Mouse (Mus musculus) intestine, postnatal 0 days (tissue): Measurements from ENCODE around the gene Gm21258. TPM values are rescaled to one million over a fixed set of nuclear protein-coding genes. Genes with fewer than 3 reads are reported as not detected.
"Not testable (repeated sequence)": the region's sequence is repeated elsewhere in the genome, so short reads cannot be mapped to it uniquely, and the experiment has no call there.

Experiments
- ATAC-seq: fragments of 200-750 bp; cut with Nextera tagmentation; 2 replicates; pipeline ENCODE4 v1.8.0; 2017; ENCODE audit warnings: mild to moderate bottlenecking, moderate TSS enrichment, moderate library complexity
- H3K27ac ChIP-seq: fragments of 300-500 bp; sonication (generic); 2 replicates; pipeline ENCODE4 v1.5.1; 2014; ENCODE audit warnings: mild to moderate bottlenecking, low read depth, low read length, moderate library complexity
- H3K27me3 ChIP-seq: fragments of 300-500 bp; sonication (generic); replicated peaks from 2 replicates; pipeline ENCODE4 v1.6.1; 2014; ENCODE audit warnings: low read length, mixed read lengths; ENCODE audit not compliant: control insufficient read depth, insufficient read depth
- H3K36me3 ChIP-seq: fragments of 300-500 bp; sonication (generic); 2 replicates; pipeline ENCODE4 v1.6.1; 2014; ENCODE audit warnings: mild to moderate bottlenecking, moderate library complexity; ENCODE audit not compliant: control insufficient read depth, insufficient read depth
- H3K4me1 ChIP-seq: fragments of 300-500 bp; sonication (generic); replicated peaks from 2 replicates; pipeline ENCODE4 v1.6.1; 2014; ENCODE audit warnings: antibody characterized with exemption, low read length, mixed read lengths; ENCODE audit not compliant: control insufficient read depth, insufficient read depth
- H3K4me2 ChIP-seq: fragments of 300-500 bp; sonication (generic); replicated peaks from 2 replicates; pipeline ENCODE4 v1.6.1; 2014; ENCODE audit warnings: low read depth, mild to moderate bottlenecking, moderate library complexity
- H3K4me3 ChIP-seq: fragments of 300-500 bp; sonication (generic); 2 replicates; pipeline ENCODE4 v1.5.1; 2014; ENCODE audit warnings: low read depth, low read length
- H3K9ac ChIP-seq: fragments of 300-500 bp; sonication (generic); 2 replicates; pipeline ENCODE4 v1.6.1; 2014; ENCODE audit warnings: mild to moderate bottlenecking, low read depth, low read length
- H3K9me3 ChIP-seq: fragments of 300-500 bp; sonication (generic); 2 replicates; pipeline ENCODE4 v1.6.1; 2016; ENCODE audit warnings: mixed run types; ENCODE audit not compliant: control insufficient read depth
- WGBS: fragments of 180-500 bp; shearing (Covaris S2); extraction: QIAGEN DNeasy Blood & Tissue Kit; methylation state at CpG from one replicate; pipeline ENCODE4 v1.1.7; 2014; 5-methylcytosine and 5-hydroxymethylcytosine counted together
- polyA plus RNA-seq: library from polyadenylated mRNA; unstranded; fragments of >200 nt; fragmentation: Nextera tagmentation; extraction: Ambion mirVana; gene quantifications from 2 replicates; pipeline ENCODE4 v1.2.1, GENCODE M21; 2015

The Gm21258 gene
- not detected in 2 replicates for polyA plus RNA-seq

DNA sequence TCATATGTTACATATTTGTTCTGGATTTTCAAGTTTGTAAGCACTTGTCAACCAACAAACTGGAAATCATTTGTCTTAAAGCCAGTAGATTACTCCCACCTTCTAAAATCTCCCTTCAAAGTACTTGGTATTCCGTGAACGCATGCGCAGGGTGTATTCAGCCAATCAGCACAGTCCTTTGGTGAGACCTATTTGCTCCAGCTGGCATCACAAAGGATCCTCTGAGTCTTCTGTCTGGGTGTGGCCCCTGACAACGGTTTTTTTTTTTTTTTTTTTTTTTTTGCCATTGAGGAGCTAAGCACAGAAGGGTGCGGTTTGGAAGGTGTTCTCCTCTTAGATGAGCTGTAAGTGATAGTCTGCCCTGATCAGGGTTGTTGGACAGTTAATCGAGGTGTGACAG is at the start of gene Gm21258:
Gm21258 (plus strand) TSS at position 301 of the 400 bp plus-strand sequence.
- not testable (repeated sequence) for H3K4me1 ChIP-seq, H3K9ac ChIP-seq, H3K27me3 ChIP-seq, H3K4me3 ChIP-seq, H3K36me3 ChIP-seq, H3K4me2 ChIP-seq, H3K27ac ChIP-seq, H3K9me3 ChIP-seq, ATAC-seq
- WGBS: no CpG with 5 or more reads among the region's 6 CpGs
